Mouse (Mus musculus): ENCODE measurements around the gene Ddx58. TPM values are rescaled to one million over a fixed set of nuclear protein-coding genes. Genes with fewer than 3 reads are reported as not detected.

Gene Ddx58
- polyA plus RNA-seq, 1 experiment, result 19.9 TPM

GRCm38 (mm10) chr4:40171477-40171876 is 68.2 kb downstream of the Ddx58 start:
- H3K4me3 ChIP-seq (ENCODE audit: low read depth, low read length), result no peak overlapping the region
- no peak overlapping the region for H3K27ac ChIP-seq (ENCODE audit: insufficient read depth, low read depth, low read length)
- peaks cover 37% of the 10 kb centered on the region for H3K36me3 ChIP-seq (ENCODE audit: control insufficient read depth, insufficient read depth, low read length)
- TF ChIP-seq CTCF (IDR thresholded peaks at IDR 0.05; ENCODE audit: extremely low read depth, insufficient read length, insufficient replicate concordance, low read depth, low read length) (no peak), POLR2A (IDR thresholded peaks at IDR 0.05; ENCODE audit: low read depth, low read length) (no peak)
- H3K4me1 ChIP-seq (ENCODE audit: control insufficient read depth, insufficient read depth, insufficient read length, low read length), result no peaks in the 10 kb centered on the region
- WGBS, result 84% methylated on average over 4 of the region's 4 CpGs
- H3K27me3 ChIP-seq (ENCODE audit: control insufficient read depth, insufficient read depth, low read length), result no peaks in the 10 kb centered on the region

- no peaks in the 10 kb centered on the region for H3K27me3 ChIP-seq (ENCODE audit: control insufficient read depth, insufficient read depth, low read length)
- WGBS, result 83% methylated on average over 10 of the region's 10 CpGs
- H3K36me3 ChIP-seq (ENCODE audit: control insufficient read depth, insufficient read depth, low read length), result peaks cover 38% of the 10 kb centered on the region
- TF ChIP-seq POLR2A (IDR thresholded peaks at IDR 0.05; ENCODE audit: low read depth, low read length), result no peak
- no peak for TF ChIP-seq CTCF (IDR thresholded peaks at IDR 0.05; ENCODE audit: extremely low read depth, insufficient read length, insufficient replicate concordance, low read depth, low read length)
- H3K27ac ChIP-seq (ENCODE audit: insufficient read depth, low read depth, low read length), result no peak overlapping the region
- H3K4me3 ChIP-seq (ENCODE audit: low read depth, low read length), result no peak overlapping the region
- H3K4me1 ChIP-seq (ENCODE audit: control insufficient read depth, insufficient read depth, insufficient read length, low read length), result no peaks in the 10 kb centered on the region
Observed at GRCm38 (mm10) chr4:40163646-40164045, 76.0 kb downstream of the Ddx58 start.

DNA sequence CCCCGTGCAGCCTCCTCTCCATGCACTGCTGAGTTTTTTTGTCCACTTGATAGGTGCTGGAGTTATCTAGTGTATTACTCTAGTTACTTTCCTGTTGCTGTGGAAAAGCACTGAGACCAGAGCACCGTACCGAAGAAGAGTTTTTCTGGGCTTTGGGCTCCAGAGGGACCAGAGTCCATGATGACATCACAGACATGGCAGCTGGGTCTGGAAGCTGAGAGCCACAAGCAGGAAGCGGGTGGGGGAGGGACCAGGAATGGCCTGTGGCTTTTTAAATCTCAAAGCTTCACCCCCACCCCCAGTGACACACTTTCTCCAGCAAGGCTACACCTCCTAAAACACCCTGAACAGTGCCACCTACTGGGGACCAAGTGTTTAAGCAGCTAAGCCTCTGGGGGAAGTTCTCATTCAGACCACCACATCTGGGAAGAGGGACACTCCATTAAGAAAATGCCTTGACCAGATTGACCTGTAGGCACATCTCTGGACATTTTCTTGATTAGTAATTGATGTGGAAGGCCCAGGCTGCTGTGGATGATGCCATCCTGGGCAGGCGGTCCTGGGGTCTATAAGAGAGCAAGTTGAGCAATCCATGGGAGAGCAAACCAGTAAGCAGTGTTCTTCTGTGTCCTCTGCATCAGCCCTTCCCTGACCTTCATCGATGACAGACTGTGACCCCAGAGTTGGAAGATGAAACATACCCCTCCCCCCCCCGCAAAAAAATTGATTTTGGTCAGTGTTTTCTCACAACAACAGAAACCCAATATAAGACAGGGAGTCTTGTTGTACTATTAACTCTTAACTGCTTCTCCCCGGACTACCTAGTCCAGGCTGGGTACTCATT is 78.8 kb downstream of the Ddx58 start:
- H3K4me1 ChIP-seq (ENCODE audit: control insufficient read depth, insufficient read depth, insufficient read length, low read length), result no peaks in the 10 kb centered on the region; the same call in 1 of the 2 replicates
- H3K36me3 ChIP-seq (ENCODE audit: control insufficient read depth, insufficient read depth, low read length), result peaks cover 16% of the 10 kb centered on the region
- no peaks in the 10 kb centered on the region for H3K27me3 ChIP-seq (ENCODE audit: control insufficient read depth, insufficient read depth, low read length)
- no peak overlapping the region for H3K27ac ChIP-seq (ENCODE audit: insufficient read depth, low read depth, low read length)
- H3K4me3 ChIP-seq (ENCODE audit: low read depth, low read length), result no peak overlapping the region
- WGBS, result 93% methylated on average over 8 of the region's 8 CpGs
- TF ChIP-seq POLR2A (IDR thresholded peaks at IDR 0.05; ENCODE audit: low read depth, low read length), result no peak
- TF ChIP-seq CTCF (IDR thresholded peaks at IDR 0.05; ENCODE audit: extremely low read depth, insufficient read length, insufficient replicate concordance, low read depth, low read length), result peak; percentile 29; the same call in 1 of the 2 replicates

DNA sequence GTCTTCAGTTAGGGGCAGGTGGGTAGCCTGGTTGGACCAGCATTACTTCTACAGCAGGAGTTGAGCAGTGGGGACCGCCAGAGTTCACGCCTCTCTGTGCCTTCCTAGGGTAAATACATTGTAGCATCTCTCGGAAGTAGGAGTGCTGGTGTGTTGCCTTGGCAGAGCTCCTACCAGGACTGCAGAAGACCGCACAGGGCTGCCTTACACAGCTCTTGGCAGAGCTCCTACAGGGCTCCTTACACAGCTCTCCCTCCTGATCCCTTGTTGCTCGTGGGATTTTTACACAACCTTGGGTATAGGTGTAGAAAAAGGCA is 81.4 kb downstream of the Ddx58 start:
- Histone ChIP-seq H3K4me1 (ENCODE audit: control insufficient read depth, insufficient read depth, insufficient read length, low read length) (peaks cover 4% of the 10 kb centered on the region; the same call in 1 of the 2 replicates), H3K27me3 (ENCODE audit: control insufficient read depth, insufficient read depth, low read length) (no peaks in the 10 kb centered on the region), H3K36me3 (ENCODE audit: control insufficient read depth, insufficient read depth, low read length) (peaks cover 2% of the 10 kb centered on the region; the same call in 1 of the 2 replicates), H3K27ac (ENCODE audit: insufficient read depth, low read depth, low read length) (no peak overlapping the region), H3K4me3 (ENCODE audit: low read depth, low read length) (no peak overlapping the region)
- WGBS, result 83% methylated on average over 5 of the region's 5 CpGs
- no peak for TF ChIP-seq POLR2A (IDR thresholded peaks at IDR 0.05; ENCODE audit: low read depth, low read length)
- TF ChIP-seq CTCF (IDR thresholded peaks at IDR 0.05; ENCODE audit: extremely low read depth, insufficient read length, insufficient replicate concordance, low read depth, low read length), result no peak

DNA sequence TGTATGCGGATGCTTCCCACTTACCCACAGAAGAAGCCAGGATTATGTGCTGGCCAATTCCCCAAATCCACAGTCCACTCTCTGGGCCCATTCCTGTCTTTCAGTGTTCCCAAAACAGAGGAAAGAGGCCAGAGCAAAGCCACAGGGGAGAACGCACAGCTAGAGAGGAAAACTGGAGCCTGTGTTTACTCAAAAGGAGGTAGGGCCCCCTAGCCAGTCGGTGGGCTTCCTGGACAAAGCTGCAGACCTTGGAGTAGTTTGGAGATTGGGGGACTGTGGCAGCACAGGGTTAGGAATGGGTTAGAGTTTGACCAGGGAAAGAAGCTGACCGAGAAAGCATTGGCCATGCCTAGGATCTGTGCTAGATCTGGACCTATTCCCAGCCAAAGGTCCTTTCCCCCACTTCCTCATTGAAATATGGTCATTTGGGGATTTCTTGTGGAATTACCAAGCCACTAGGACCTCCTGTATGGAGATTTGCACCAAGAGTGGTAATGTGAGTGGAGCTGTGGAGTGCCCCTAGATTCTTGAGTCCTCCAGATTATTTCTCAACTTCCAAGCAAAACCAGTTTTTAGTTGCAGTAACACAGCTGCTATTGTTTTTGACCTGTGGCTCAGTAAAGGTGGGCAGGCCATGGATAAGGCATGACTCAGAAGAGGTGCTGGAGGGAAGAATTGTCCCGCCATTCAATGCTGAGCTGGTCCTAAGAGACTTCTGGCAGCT is 82.0 kb downstream of the Ddx58 start:
- peaks cover 4% of the 10 kb centered on the region; the same call in 1 of the 2 replicates for H3K4me1 ChIP-seq (ENCODE audit: control insufficient read depth, insufficient read depth, insufficient read length, low read length)
- TF ChIP-seq POLR2A (IDR thresholded peaks at IDR 0.05; ENCODE audit: low read depth, low read length), result no peak
- no peak for TF ChIP-seq CTCF (IDR thresholded peaks at IDR 0.05; ENCODE audit: extremely low read depth, insufficient read length, insufficient replicate concordance, low read depth, low read length)
- WGBS, result 68% methylated on average over 5 of the region's 5 CpGs
- no peak overlapping the region for H3K4me3 ChIP-seq (ENCODE audit: low read depth, low read length)
- H3K27ac ChIP-seq (ENCODE audit: insufficient read depth, low read depth, low read length), result no peak overlapping the region
- peaks cover 2% of the 10 kb centered on the region; the same call in 1 of the 2 replicates for H3K36me3 ChIP-seq (ENCODE audit: control insufficient read depth, insufficient read depth, low read length)
- H3K27me3 ChIP-seq (ENCODE audit: control insufficient read depth, insufficient read depth, low read length), result no peaks in the 10 kb centered on the region

DNA sequence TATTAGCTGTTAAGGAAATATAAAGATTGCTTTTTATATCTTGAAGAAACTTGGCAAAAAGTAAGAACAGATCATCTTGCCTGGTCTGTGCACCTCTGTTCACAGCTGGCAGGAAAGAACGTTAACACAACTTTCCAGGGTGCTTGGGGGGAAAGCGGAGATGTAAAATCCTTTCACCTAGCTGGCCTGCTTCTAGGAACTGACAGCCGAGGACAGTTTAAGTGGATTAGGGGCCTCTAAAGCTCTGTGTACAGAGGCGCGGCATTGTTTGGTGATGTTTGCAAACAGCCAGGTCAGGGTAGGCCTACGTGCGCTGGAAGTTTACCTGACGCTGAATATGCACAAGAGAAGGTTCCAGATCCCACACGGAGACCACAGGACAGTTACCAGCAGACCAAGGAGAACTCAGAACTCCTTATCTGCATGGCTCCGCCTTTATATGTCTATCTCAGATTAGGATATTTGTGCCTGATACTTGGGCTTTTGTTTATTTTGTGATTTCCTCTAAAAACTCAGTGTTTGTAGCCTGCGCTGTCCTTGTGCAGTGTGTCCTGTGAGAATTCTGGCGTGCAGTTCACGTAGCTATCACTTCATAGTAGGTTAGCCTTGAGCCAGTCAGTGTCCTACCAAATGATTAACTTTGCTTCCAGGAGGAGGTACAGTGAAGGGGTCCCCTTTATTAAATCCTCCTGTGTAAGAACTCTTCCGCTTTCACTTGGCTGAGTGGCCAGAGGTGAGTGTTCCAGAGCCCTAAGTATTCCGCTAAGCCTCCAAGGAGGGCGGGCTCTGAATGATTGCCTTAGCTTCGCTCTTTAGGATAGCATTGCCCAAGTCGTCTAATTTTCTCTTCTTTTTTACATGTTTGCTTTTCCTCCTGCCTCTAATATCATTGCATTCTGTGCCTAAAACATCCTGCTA is 82.8 kb downstream of the Ddx58 start:
- WGBS, result 66% methylated on average over 18 of the region's 18 CpGs
- Histone ChIP-seq H3K27me3 (ENCODE audit: control insufficient read depth, insufficient read depth, low read length) (no peaks in the 10 kb centered on the region), H3K4me3 (ENCODE audit: low read depth, low read length) (no peak overlapping the region), H3K27ac (ENCODE audit: insufficient read depth, low read depth, low read length) (no peak overlapping the region), H3K4me1 (ENCODE audit: control insufficient read depth, insufficient read depth, insufficient read length, low read length) (peaks cover 4% of the 10 kb centered on the region; the same call in 1 of the 2 replicates), H3K36me3 (ENCODE audit: control insufficient read depth, insufficient read depth, low read length) (peaks cover 2% of the 10 kb centered on the region; the same call in 1 of the 2 replicates)
- TF ChIP-seq POLR2A (IDR thresholded peaks at IDR 0.05; ENCODE audit: low read depth, low read length), result no peak
- no peak for TF ChIP-seq CTCF (IDR thresholded peaks at IDR 0.05; ENCODE audit: extremely low read depth, insufficient read length, insufficient replicate concordance, low read depth, low read length)

All from small intestine, adult 2 months (tissue).